Mouse (Mus musculus) left cerebral cortex, postnatal 36 days (tissue): Measurements from ENCODE around the gene Matn4. TPM values are rescaled to one million over a fixed set of nuclear protein-coding genes. Genes with fewer than 3 reads are reported as not detected.
"Not testable (repeated sequence)": the region's sequence is repeated elsewhere in the genome, so short reads cannot be mapped to it uniquely, and the experiment has no call there.

Experiments used
- DNase-seq, 2 experiments: peaks; one replicate each; pipeline ENCODE4 v3.0.0; 2021 to 2022; ENCODE audit warnings: low spot score in 2 of 2, mixed read lengths in 1 of 2
- intact Hi-C: fragments of 180-260 bp; cut with DNase I; formaldehyde crosslinking; loops from one replicate; pipeline ENCODE4 v1.15.1; 2025
- total RNA-seq, 2 experiments: library from RNA; stranded (reverse); gene quantifications; 2 replicates each; pipeline ENCODE4 v1.2.3; 2021

The Matn4 gene
- total RNA-seq, 2 experiments from 2014 or later, result 11.4 to 13.0 TPM

GRCm38 (mm10) chr2:164382971-164383370 is 22.0 kb downstream of the Matn4 start:
- no peak for DNase-seq
- intact Hi-C loops, result loop anchor here (10.0 kb wide), 1 partner anchor 198 kb away; the partner anchor contains the start of gene Wfdc5

GRCm38 (mm10) chr2:164381726-164382125 is 23.2 kb downstream of the Matn4 start:
- intact Hi-C loops, result loop anchor here (10.0 kb wide), 1 partner anchor 197 kb away; the partner anchor contains the start of gene Wfdc5
- DNase-seq, result no peak

GRCm38 (mm10) chr2:164377478-164378426 is 27.2 kb downstream of the Matn4 start:
- DNase-seq, result no peak
- intact Hi-C loops, result no loop called here

GRCm38 (mm10) chr2:164373187-164373586 is 31.8 kb downstream of the Matn4 start:
- DNase-seq, result no peak
- intact Hi-C loops, result no loop called here

GRCm38 (mm10) chr2:164372408-164373053 is 32.4 kb downstream of the Matn4 start:
- intact Hi-C loops, result no loop called here
- no peak for DNase-seq

GRCm38 (mm10) chr2:164371371-164371770 is 33.6 kb downstream of the Matn4 start:
- DNase-seq, result no peak
- intact Hi-C loops, result no loop called here

- intact Hi-C loops, result no loop called here
- DNase-seq, result no peak
Observed at GRCm38 (mm10) chr2:164368620-164369105, 36.3 kb downstream of the Matn4 start.

GRCm38 (mm10) chr2:164366947-164367346 is 38.0 kb downstream of the Matn4 start:
- intact Hi-C loops, result no loop called here

GRCm38 (mm10) chr2:164360974-164361657 is 43.8 kb downstream of the Matn4 start:
- DNase-seq, result no peak
- intact Hi-C loops, result no loop called here

More at GRCm38 (mm10) chr2:164366947-164367346, 38.0 kb downstream of the Matn4 start:
- no peak for DNase-seq

GRCm38 (mm10) chr2:164359668-164360067 is 45.3 kb downstream of the Matn4 start:
- intact Hi-C loops, result no loop called here

GRCm38 (mm10) chr2:164359031-164359430 is 45.9 kb downstream of the Matn4 start:
- intact Hi-C loops, result no loop called here
- no peak for DNase-seq

More at GRCm38 (mm10) chr2:164359668-164360067, 45.3 kb downstream of the Matn4 start:
- no peak for DNase-seq

GRCm38 (mm10) chr2:164358373-164358772 is 46.6 kb downstream of the Matn4 start:
- DNase-seq, result no peak
- intact Hi-C loops, result no loop called here

- DNase-seq, result no peak
- intact Hi-C loops, result no loop called here
Observed at GRCm38 (mm10) chr2:164356177-164356967, 48.6 kb downstream of the Matn4 start.

GRCm38 (mm10) chr2:164353356-164353755 is 51.6 kb downstream of the Matn4 start:
- DNase-seq, result no peak
- intact Hi-C loops, result no loop called here

GRCm38 (mm10) chr2:164352697-164353096 is 52.3 kb downstream of the Matn4 start:
- intact Hi-C loops, result no loop called here
- DNase-seq, result no peak

- DNase-seq, result no peak
- intact Hi-C loops, result loop anchor here (10.0 kb wide), 1 partner anchor 214 kb away; no protein-coding TSS in a partner anchor
Observed at GRCm38 (mm10) chr2:164348980-164349379, 56.0 kb downstream of the Matn4 start.

- DNase-seq, result not testable (repeated sequence)
- intact Hi-C loops, result loop anchor here (10.0 kb wide), 1 partner anchor 213 kb away; no protein-coding TSS in a partner anchor
Observed at GRCm38 (mm10) chr2:164347697-164348096, 57.3 kb downstream of the Matn4 start.

GRCm38 (mm10) chr2:164343732-164344131 is 61.2 kb downstream of the Matn4 start:
- not testable (repeated sequence) for DNase-seq
- intact Hi-C loops, result loop anchor here (10.0 kb wide), 1 partner anchor 209 kb away; no protein-coding TSS in a partner anchor
